Mouse (Mus musculus) regulatory T cell (primary cell): ENCODE measurements around the gene Snx10.
"Not testable (repeated sequence)": the region's sequence is repeated elsewhere in the genome, so short reads cannot be mapped to it uniquely, and the experiment has no call there.

Experiments
- in situ Hi-C: fragments of 300-600 bp; cut with MboI, MseI; formaldehyde crosslinking; loops from one replicate; pipeline ENCODE4 v1.15.1; 2025; ENCODE audit warnings: high pct_unique_total_duplicates

Snx10 gene

GRCm38 (mm10) chr6:51523807-51524320 is at the start of gene Snx10:
Gene Snx10 (plus strand): TSS chr6:51523901.
- in situ Hi-C loops: no loop called here

- in situ Hi-C loops: no loop called here
These were observed 44.5 kb upstream of the Snx10 start for GRCm38 (mm10) chr6:51479136-51479731.

- in situ Hi-C loops: no loop called here
These were observed 42.2 kb upstream of the Snx10 start for GRCm38 (mm10) chr6:51481548-51481947.

- in situ Hi-C loops: no loop called here
These were observed 39.8 kb upstream of the Snx10 start for GRCm38 (mm10) chr6:51483861-51484260.

GRCm38 (mm10) chr6:51484556-51484955 is 39.1 kb upstream of the Snx10 start:
- in situ Hi-C loops: not testable (repeated sequence)

- in situ Hi-C loops: no loop called here
These were observed 38.1 kb upstream of the Snx10 start for GRCm38 (mm10) chr6:51485646-51486045.

GRCm38 (mm10) chr6:51486076-51486710 is 37.5 kb upstream of the Snx10 start:
- in situ Hi-C loops: no loop called here

GRCm38 (mm10) chr6:51486731-51487130 is 37.0 kb upstream of the Snx10 start:
- in situ Hi-C loops: no loop called here

GRCm38 (mm10) chr6:51489787-51490186 is 33.9 kb upstream of the Snx10 start:
- in situ Hi-C loops: no loop called here

GRCm38 (mm10) chr6:51497321-51498111 is 26.2 kb upstream of the Snx10 start:
- in situ Hi-C loops: no loop called here

- in situ Hi-C loops: no loop called here
These were observed 18.0 kb upstream of the Snx10 start for GRCm38 (mm10) chr6:51505671-51506070.

GRCm38 (mm10) chr6:51507556-51507955 is 16.1 kb upstream of the Snx10 start:
- in situ Hi-C loops: no loop called here

GRCm38 (mm10) chr6:51508750-51509648 is 14.7 kb upstream of the Snx10 start:
- in situ Hi-C loops: no loop called here

- in situ Hi-C loops: no loop called here
These were observed 13.6 kb upstream of the Snx10 start for GRCm38 (mm10) chr6:51510094-51510493.

- in situ Hi-C loops: no loop called here
These were observed 12.8 kb upstream of the Snx10 start for GRCm38 (mm10) chr6:51510946-51511345.

GRCm38 (mm10) chr6:51513745-51514144 is 10.0 kb upstream of the Snx10 start:
- in situ Hi-C loops: no loop called here

GRCm38 (mm10) chr6:51514860-51515259 is 8.8 kb upstream of the Snx10 start:
- in situ Hi-C loops: loop anchor here (5.0 kb wide), 1 partner anchor 62 kb away; no protein-coding TSS in a partner anchor

GRCm38 (mm10) chr6:51523310-51523709 is 391 bp upstream of the Snx10 start:
- in situ Hi-C loops: no loop called here

GRCm38 (mm10) chr6:51524321-51524931 is 725 bp downstream of the Snx10 start:
- in situ Hi-C loops: no loop called here

GRCm38 (mm10) chr6:51525001-51525400 is 1.3 kb downstream of the Snx10 start:
- in situ Hi-C loops: no loop called here

GRCm38 (mm10) chr6:51529457-51529856 is 5.8 kb downstream of the Snx10 start:
- in situ Hi-C loops: no loop called here
